19 mouse cellular contexts compared by ENCODE assay signal in the genomic region with DNA sequence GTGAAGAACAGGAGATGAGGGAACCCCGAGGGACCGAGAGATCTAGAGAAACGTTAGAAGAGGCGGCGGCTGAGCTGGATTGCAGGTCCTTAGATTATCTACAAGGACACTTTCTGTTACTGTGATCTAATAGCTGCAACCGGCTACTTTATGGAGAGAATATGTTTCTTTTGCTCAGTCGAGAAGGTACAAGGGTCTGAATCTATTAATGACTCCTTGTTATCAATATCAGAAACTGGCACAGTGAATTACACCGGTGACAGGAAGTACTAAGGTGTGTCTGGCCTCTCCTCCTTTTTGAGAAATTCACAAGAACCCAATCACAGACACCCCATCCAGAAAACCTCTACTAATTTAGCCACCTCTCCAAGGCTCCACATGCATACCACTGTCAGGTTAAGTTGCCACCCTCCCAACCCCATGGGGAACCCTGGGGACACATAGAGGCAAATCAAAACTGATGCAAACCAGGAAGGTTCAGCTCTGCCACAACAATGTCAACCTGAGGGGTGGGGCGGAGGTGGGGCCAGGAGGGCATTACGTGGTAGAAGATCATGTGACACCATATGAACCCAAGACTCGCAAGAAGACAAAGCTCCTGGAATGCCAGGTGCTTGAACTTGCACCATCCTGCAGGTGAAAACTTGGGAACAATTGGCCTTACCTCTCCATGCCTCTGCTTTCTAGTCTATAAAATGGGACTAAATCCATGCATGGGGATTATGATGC. TPM values are rescaled to one million over a fixed set of nuclear protein-coding genes. Genes with fewer than 3 reads are reported as not detected.
"Had no signal": no experiment of that assay in that cellular context is flagged by ENCODE, and none has a peak within 500 bp of the region (broad histone marks: within the 10 kb centered on the region; RNA-seq: fewer than 3 reads in every experiment).

No protein-coding gene starts in this region.

- ATAC-seq: liver, postnatal 0 days; lung, postnatal 0 days; midbrain, embryonic 13.5 days had no signal

- H3K9me3 ChIP-seq: limb, embryonic 12.5 days; limb, embryonic 15.5 days; midbrain, embryonic 13.5 days had no signal

- H3K27ac ChIP-seq: left cerebral cortex, adult 2 months; limb, embryonic 12.5 days; limb, embryonic 15.5 days; liver, embryonic 14.5 days; macrophage; midbrain, embryonic 13.5 days had no signal

- H3K4me1 ChIP-seq: limb, embryonic 12.5 days; midbrain, embryonic 13.5 days had no signal

- H3K4me3 ChIP-seq: left cerebral cortex, adult 2 months; limb, embryonic 12.5 days; limb, embryonic 15.5 days; midbrain, embryonic 13.5 days had no signal

- H3K9ac ChIP-seq: limb, embryonic 12.5 days; limb, embryonic 15.5 days; liver, embryonic 14.5 days; liver, postnatal 0 days; lung, embryonic 14.5 days; midbrain, embryonic 13.5 days had no signal

- H3K36me3 ChIP-seq: limb, embryonic 12.5 days; limb, embryonic 15.5 days; midbrain, embryonic 13.5 days had no signal

- DNase-seq: kidney, adult 11 months; kidney, adult 9 months; kidney, postnatal 14 days; layer of hippocampus, postnatal 36 days; liver, postnatal 0 days; lung, embryonic 14.5 days; thymus, adult 18-20 months; thymus, postnatal 36 days had no signal

- H3K4me2 ChIP-seq: limb, embryonic 12.5 days; limb, embryonic 15.5 days; liver, embryonic 11.5 days; lung, embryonic 14.5 days; midbrain, embryonic 13.5 days had no signal

- H3K27me3 ChIP-seq: limb, embryonic 12.5 days; limb, embryonic 15.5 days; midbrain, embryonic 13.5 days had no signal

RNA-seq across cellular contexts. Expression of gene Pirt, which starts 12.5 kb away (rescaled TPM):
- polyA plus RNA-seq: liver, embryonic 14.5 days; liver, postnatal 0 days; macrophage had no signal

RNA-seq across cellular contexts. Expression of gene Tmem238l, which starts 32.2 kb away (rescaled TPM):
- polyA plus RNA-seq: limb, embryonic 12.5 days; liver, embryonic 11.5 days; liver, embryonic 14.5 days; liver, postnatal 0 days; lung, embryonic 14.5 days; lung, postnatal 0 days; macrophage; midbrain, embryonic 13.5 days; midbrain, postnatal 0 days; neural tube, embryonic 11.5 days; neural tube, embryonic 14.5 days had no signal
